Mouse (Mus musculus) bone marrow, adult 2 months (tissue): Measurements from ENCODE around the gene Btg4.

Source experiments
- CTCF ChIP-seq: fragments of 200-500 bp; IDR thresholded peaks from 2 replicates; pipeline ENCODE4 v1.5.1; 2011; ENCODE audit warnings: low read length, control low read depth; ENCODE audit not compliant: control insufficient read depth, insufficient read depth
- POLR2A ChIP-seq: fragments of 200-500 bp; IDR thresholded peaks from 2 replicates; pipeline ENCODE4 v1.6.1; 2011; ENCODE audit warnings: low read depth, mild to moderate bottlenecking, control low read depth, low read length, borderline replicate concordance; ENCODE audit not compliant: control insufficient read depth

GRCm38 (mm10) chr9:51026952-51027351, 33.7 kb upstream of the Btg4 start:
- TF ChIP-seq CTCF (no peak), POLR2A (no peak)
